Mouse (Mus musculus) cerebellum, adult 2 months (tissue): ENCODE measurements at regions not wholly inside any gene's neighbourhood (a gene's known extent, or its start where the extent isn't known, plus 50 kb on each side); places are given as distances from the start of the nearest gene placed in this dataset.

ENCODE experiments used
- CTCF ChIP-seq: fragments of 200-500 bp; IDR thresholded peaks from 2 replicates; pipeline ENCODE4 v1.5.1; 2011; ENCODE audit warnings: low read depth, mild to moderate bottlenecking, control low read depth, low read length, moderate library complexity, borderline replicate concordance; ENCODE audit not compliant: insufficient read depth
- POLR2A ChIP-seq: fragments of 200-500 bp; IDR thresholded peaks from 2 replicates; pipeline ENCODE4 v1.6.1; 2011; ENCODE audit warnings: low read length, control low read depth, borderline replicate concordance; ENCODE audit not compliant: insufficient read depth

GRCm38 (mm10) chr13:97473256-97473970, 232.5 kb downstream of the Enc1 start:
- TF ChIP-seq CTCF (no peak), POLR2A (no peak)
